Mouse (Mus musculus) heart, adult 18-20 months (tissue): ENCODE results near the gene Sprr2a3. TPM values are rescaled to one million over a fixed set of nuclear protein-coding genes. Genes with fewer than 3 reads are reported as not detected.

ENCODE experiments used
- total RNA-seq, 2 experiments: library from RNA; stranded (reverse); gene quantifications; 2 replicates each; pipeline ENCODE4 v1.2.3; 2021

Gene Sprr2a3
- total RNA-seq, 2 experiments from 2014 or later: not detected

Other genes with a start within 250 kb of the Sprr2a3 start
- gene Lor, start 202.3 kb upstream of the Sprr2a3 start, total RNA-seq: under 1 TPM in 1 of 2 experiments, not detected in 1; 0.20 TPM
- gene Prr9, start 161.5 kb upstream of the Sprr2a3 start, total RNA-seq: not detected
- not detected for gene Lelp1, start 142.7 kb upstream of the Sprr2a3 start, total RNA-seq
- not detected for gene Sprr2a1, start 69.6 kb upstream of the Sprr2a3 start, total RNA-seq
- gene Sprr2a2, start 69.5 kb upstream of the Sprr2a3 start, total RNA-seq: not detected
- not detected for gene Sprr2b, start 31.2 kb downstream of the Sprr2a3 start, total RNA-seq
- not detected for gene Sprr2d, start 53.7 kb downstream of the Sprr2a3 start, total RNA-seq
- gene Sprr2e, start 66.7 kb downstream of the Sprr2a3 start, total RNA-seq: not detected
- not detected for gene Sprr2f, start 79.8 kb downstream of the Sprr2a3 start, total RNA-seq
- not detected for gene Sprr2h, start 100.3 kb downstream of the Sprr2a3 start, total RNA-seq
- not detected for gene Sprr2i, start 122.6 kb downstream of the Sprr2a3 start, total RNA-seq
- not detected for gene Sprr2j-ps, start 132.7 kb downstream of the Sprr2a3 start, total RNA-seq
- 1 to 10 TPM; 4.7 to 7.1 TPM for gene Gm9774, start 144.0 kb downstream of the Sprr2a3 start, total RNA-seq
- gene Sprr2k, start 147.2 kb downstream of the Sprr2a3 start, total RNA-seq: not detected
- gene Sprr1b, start 153.4 kb downstream of the Sprr2a3 start, total RNA-seq: not detected
- not detected for gene Sprr3, start 173.3 kb downstream of the Sprr2a3 start, total RNA-seq
- gene Sprr1a, start 200.5 kb downstream of the Sprr2a3 start, total RNA-seq: not detected
- gene Sprr4, start 215.1 kb downstream of the Sprr2a3 start, total RNA-seq: not detected
- not detected for gene 2310046K23Rik, start 249.1 kb downstream of the Sprr2a3 start, total RNA-seq